Mouse (Mus musculus) thymus, postnatal 10 days (tissue): Measurements from ENCODE around the gene Garnl3.
"Not testable (repeated sequence)": the region's sequence is repeated elsewhere in the genome, so short reads cannot be mapped to it uniquely, and the experiment has no call there.

Experiments used
- DNase-seq, 2 experiments: peaks; one replicate each; pipeline ENCODE4 v3.0.0; 2021; ENCODE audit warnings: low spot score in 2 of 2

Gene Garnl3

DNA sequence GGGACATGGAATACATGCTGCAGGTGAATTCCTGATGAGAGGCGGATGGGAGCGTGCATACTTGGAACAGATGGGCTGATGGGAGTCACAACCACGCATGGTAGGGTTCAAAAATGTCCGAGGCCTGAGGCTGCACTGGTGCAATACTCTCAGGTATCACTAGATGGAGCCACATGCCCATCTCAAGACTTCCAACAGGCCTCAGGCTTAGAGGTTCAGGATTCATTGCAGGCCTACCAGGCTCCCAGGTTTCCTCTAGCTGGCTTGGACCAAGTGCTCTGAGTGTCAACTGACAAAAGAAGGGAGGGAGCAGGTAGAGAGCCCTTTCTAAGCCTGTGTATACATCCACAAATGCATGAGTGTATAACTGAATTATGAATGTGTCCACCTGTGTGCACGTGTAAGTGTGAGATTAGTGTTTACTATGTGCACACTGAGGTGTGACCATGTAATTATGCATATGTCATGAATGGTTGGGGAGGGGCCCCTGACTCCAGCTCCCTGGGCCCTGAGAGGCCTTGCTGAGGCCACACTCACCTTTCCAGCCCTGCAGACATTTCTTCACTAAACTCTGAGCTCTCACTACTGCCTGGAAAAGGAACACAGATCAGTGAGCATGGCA lies 23.4 kb upstream of the Garnl3 start:
- peak; percentile 18 to 64 for DNase-seq

- DNase-seq = no peak
Observed at GRCm38 (mm10) chr2:33146994-33147393, 15.5 kb upstream of the Garnl3 start.

- no peak for DNase-seq
Observed at GRCm38 (mm10) chr2:33143292-33143691, 11.8 kb upstream of the Garnl3 start.

DNA sequence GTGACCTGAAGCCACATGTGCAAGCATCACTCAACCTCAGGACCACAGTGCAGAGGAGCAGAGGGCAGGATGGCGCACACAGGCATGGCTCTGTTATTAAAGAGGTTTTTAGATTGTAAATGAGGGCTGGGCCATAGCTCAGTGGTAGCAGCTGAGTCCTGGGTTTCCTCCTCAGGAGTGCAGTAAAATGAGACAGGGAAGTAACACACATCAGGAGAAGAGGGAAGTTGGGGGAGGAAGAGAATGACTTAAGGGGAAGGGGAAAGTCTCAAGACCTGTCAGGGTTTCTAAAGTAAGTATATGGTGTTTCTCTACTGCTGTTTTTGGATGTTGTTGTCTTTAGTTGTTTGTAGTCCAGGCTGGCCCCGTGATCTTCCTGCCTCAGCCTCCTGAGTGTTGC lies 7.0 kb upstream of the Garnl3 start:
- no peak for DNase-seq

DNA sequence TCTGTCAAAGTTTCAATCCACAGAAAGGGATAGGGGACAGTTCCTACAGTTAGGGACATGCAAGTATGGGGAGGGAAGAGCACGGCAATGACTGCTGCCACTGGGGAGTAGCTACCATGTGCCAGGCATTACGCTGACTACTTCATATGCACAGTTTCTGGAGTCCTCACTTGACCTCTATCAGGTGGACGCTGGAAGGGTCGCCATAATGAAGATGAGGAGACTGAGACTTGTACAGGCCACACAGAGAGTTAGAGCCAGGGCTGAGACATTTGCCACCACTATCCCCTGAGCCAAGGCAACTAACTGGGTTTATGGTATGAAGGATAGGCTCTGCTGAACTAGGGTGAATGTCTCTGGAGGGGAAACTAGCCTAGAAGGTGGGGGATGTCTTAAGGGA lies 6.3 kb upstream of the Garnl3 start:
- no peak for DNase-seq

DNA sequence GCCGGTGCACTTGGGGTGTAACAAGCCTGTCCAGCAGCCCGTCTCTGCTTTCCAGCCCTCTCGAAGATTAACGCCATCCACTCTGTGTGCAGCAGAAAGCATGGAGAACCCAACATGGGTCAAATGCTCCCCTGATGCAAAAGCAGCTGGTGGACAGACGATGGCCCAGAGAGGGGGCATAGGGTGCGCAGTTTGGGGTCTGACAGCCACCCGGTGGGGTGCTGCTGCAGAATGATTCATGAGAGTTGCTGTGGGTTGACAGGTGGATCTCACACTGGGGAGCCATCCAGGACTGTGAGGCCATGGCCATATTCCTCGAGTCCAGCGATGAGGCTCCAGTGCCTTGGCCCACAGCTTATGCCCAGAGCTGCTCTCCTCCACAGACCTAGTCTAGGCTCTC lies 5.8 kb upstream of the Garnl3 start:
- DNase-seq = no peak

DNA sequence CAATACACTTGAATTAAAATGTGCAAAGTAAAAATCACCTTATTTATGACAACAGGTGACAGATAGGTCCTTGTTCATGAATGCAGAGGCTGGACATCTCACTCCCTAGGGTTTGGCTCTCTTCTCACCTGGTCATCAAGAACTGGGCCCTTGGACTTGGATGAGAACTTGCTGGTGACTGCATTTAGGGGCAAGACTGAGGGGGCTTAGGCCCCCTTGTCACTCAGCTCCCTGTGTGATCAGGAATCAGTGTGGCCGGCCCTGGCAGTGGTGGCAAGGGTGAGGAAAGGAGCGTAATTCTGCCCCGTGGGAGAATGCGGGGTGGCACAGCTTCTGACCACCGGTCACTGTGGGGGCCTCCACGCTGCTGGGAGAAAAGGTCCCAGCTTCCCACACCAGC lies 4.9 kb upstream of the Garnl3 start:
- DNase-seq = no peak

DNA sequence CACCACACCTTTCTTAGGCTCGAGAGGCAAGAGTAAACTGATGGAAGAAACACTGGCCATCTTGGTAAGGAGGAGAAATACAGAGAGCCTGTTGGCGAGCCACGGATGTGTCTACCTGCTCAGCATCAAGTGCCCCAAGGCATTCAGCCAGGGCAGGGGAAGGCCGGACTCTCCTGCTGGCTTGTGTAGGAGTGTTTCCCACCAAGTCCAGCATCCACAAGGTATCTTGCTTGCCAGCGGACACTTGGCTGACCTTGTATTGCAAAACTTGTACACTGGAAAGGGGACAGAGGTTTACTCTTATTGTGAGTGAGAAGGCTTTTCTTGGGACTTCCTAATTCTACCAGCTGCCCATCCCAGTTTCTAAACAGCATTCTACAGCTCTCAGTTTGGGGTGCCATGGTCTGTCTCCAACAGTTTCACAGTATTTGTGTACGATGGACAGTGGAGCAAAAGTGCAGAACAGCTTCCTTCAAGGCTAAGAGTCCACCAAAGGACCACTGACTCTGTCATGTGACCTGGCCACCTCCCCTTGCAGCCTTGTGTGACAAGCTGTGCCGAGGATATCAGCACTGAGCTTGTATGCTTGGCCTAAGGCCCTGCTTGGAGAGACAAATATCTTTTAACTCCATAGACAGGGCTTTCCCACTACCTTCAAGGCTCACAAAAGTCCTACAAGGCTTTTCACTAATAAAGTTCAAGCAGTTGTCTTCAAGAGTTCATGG lies 3.5 kb upstream of the Garnl3 start:
- no peak for DNase-seq

DNA sequence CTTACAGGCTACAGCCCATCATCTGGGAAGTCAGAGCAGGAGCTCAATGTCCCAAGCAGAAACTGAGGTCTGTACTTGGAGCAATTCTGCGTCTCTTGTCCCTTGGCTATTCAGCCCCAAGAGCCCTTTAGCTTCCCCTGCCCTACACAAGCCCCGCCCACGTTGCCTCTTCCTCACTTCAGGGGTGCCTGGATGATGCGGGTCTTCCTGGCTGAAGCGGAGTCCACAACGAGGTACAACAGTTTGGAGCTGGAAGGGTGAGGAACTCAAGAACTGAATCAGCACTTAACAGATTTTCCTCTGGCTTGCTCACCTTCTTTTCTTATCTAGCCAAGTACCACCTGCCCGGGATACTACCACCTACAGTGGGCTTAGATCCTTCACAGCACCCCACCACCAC lies 852 bp upstream of the Garnl3 start:
- no peak for DNase-seq

- peak; percentile 85 to 89 for DNase-seq
Observed at GRCm38 (mm10) chr2:33130526-33131483, 649 bp downstream of the Garnl3 start.

DNA sequence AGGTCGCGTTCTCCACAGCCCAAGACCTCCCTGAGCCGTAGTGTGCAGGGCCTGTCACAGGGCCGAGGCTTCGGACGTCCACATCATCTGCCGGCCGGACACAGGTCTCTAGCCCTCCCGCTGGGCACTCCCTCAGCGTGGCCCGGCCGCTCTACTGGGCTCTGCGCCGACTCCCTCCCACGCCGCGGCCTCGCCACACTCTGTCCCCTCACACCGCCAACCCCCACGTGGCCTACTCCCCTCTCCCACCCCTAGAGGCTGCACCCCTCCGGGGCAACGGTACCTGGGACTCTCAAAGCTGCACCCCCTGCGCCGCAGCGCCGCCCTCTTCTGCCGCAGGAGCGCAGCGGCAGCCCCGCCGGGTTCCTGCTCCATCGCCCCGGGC lies 1.3 kb downstream of the Garnl3 start:
- DNase-seq = no peak

DNA sequence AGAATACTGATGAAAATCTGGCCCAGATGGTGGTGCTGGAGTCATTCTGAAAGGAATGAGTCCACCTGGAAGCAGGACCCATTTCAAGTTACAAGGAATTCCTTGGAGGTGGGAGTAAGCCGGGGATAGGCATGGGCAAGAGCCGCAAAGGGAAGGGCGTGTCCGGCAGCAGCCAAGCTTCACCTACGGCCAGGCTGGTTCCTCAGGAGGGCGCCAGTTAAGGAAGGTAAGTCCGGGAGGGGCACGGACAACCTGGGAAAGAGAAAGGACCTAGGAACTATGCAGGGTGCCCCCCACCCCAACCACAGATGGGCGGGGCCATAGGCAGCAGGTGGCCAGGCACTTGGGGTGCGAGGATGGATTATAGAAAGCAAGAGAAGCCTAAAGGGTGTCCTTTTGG lies 1.8 kb downstream of the Garnl3 start:
- DNase-seq = peak; percentile 7 to 29

GRCm38 (mm10) chr2:33129005-33129404 lies 2.4 kb downstream of the Garnl3 start:
- DNase-seq = no peak

DNA sequence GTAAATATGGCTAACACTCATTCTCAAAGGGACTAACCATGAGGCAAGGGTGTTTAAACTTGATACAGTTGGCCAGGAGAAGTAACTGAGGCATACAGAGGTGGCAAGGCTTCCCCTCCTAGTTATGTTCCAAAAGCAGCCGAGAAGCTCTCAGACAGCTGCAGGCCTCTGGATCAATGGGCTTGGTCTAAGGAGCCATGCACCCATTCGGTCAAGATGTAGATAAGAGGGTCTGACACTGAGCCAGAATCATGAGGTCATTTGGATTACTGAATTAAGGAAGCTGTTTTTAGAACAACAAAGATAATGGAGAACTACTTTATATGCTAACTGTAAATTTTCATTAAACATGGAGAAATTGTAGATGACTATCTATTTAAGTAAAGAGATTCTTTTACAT lies 4.2 kb downstream of the Garnl3 start:
- no peak for DNase-seq

GRCm38 (mm10) chr2:33122856-33123255 lies 8.6 kb downstream of the Garnl3 start:
- DNase-seq = no peak

DNA sequence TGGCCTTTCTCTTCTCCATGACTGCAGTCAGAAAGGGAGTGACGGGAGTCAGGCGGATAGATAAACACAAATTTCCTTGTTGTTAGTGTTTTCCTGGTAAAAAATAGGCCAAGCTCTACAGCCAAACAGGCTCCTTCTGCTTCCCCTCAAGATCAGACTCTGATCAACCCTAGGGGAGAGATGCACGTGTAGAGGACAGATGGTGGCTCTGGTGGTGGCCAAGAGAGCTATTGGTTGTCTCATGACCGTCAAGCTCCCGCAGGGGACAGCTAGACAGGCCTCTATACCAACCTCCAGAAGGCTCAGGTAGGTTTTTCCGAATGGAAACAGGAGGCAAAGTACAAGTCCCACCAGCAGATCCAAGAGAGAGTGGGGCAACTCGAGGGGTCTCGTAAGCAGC lies 30.9 kb downstream of the Garnl3 start:
- no peak for DNase-seq

DNA sequence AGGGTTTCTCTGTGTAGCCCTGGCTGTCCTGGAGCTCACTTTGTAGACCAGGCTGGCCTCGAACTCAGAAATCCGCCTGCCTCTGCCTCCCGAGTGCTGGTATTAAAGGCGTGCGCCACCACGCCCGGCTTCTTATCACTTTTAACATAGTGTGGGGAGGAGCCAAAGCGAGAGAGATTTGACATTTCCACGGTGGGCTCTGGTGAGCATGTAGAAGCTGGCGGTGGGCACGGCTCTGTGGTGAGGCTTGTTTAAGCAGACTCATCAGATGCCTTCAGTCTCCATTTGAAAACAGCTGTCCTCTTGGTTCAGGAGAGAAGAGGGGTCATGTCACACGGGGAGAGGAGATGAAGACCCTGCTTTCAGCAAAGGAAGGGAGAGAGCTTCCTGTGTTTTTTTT lies 34.1 kb downstream of the Garnl3 start:
- not testable (repeated sequence) for DNase-seq

DNA sequence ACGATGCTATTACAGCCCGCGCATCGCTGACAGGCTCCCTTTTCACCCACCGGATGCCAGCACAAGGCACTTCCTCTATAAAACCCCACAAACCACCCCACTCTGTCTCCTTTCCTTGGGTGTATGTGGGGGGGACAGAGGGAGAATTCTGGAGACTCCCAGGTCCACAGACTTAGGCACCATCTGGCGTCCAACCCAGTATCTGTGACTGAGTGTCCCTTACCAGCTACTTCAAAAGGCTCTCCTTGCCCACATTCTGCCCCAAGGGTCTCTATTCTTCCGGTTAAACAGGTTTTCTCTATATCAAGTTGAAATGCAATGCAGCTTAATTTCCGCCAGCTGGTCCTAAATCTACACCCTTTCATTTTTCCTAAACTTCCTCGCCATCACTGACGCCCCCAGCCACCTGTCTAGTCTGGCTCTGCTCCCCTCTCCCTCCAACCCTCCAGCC lies 36.2 kb downstream of the Garnl3 start:
- peak; percentile 4 to 25 for DNase-seq

DNA sequence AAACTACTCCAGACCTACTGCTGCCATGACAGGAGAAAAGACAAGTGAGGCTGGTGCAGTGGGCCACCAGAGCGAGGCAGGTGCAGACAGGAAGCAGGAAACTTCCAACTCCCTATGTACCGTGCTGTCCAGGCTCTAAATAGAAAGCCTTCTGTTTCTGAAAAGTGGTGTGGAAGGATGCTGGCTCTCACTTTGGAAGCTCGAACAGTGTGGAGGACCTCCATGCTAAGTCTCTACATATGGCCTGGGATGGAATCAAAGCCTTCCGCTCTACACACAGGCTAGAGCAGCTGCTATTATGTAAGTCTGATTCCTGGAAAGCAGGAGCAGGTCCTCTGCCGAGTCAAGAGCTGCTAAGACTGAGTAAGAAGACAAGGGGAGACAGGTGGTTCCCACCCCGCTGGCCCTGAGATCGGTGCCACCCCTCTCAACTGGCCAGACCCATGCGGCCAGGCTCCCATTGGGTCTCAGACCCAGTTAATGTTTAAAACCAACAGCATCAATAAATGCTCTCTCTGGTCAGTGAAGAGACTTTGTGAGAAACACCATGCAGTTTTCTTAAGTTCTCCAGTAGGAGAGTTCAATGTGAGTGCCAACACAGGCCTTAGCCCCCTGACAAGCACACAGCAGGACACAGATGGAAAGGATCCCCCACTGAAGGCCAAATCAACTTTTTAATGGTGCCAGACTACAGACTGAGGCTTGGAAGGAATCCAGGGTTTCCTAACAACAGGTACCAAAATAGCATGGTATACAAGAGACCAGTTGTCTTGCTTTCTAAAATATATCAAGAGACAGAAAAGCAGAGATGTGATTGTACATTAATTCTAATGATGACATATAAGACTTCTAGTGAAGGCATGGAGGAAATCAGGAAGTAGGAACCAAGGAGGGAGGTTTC lies 40.6 kb downstream of the Garnl3 start:
- DNase-seq = no peak

DNA sequence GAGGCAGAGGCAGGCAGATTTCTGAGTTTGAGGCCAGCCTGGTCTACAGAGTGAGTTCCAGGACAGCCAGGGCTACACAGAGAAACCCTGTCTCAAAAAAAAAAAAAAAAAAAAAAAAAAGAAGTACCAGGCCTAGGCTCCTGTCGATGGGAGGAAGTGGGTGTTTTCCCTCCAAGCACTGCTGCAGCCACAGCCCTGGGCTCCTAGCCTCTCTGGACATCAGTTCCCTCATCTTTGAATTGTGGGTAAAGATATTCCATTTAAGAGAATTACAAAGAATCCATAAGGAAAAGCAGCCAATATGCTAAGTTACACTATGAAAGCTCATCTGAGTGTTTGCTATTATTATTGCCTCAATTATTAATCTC lies 41.4 kb downstream of the Garnl3 start:
- not testable (repeated sequence) for DNase-seq

DNA sequence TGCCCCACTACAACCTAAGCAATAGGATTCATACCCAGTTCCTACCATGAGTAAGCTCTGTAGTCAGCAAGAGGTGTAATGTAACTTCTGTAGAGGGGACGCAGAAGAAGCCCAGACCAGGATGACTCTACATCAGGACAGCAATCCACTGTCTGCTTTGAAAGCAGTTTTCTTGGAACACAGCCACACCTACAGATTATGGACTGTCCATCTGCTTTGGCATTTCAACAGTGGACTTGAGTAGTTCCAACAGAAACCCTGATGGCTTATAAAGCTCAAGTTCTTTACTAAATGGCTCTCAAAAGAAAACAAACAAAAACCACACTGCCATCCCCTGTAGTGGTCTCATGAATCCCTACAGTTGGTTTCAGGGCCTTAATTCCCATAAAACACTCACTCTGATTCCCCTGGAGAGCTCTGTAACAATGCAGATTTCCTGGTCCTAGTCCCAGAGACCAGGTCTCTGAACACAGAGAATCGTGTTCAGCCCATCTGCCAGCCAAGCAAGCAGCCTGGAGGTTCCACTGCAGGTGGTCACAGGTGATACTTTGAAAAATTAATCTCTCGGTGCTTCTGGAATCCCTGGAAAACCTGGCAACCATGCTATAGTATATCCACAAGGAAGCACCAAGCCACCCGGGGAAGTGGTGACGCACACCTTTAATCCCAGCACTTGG lies 42.0 kb downstream of the Garnl3 start:
- no peak for DNase-seq
